Mouse (Mus musculus) erythroblast, adult 5-6 weeks (primary cell): ENCODE data around the gene Gstt1. TPM values are rescaled to one million over a fixed set of nuclear protein-coding genes. Genes with fewer than 3 reads are reported as not detected.
A peak's percentile ranks its signal among the peaks of the same experiment; 100 is the strongest.
"Not testable (repeated sequence)": the region's sequence is repeated elsewhere in the genome, so short reads cannot be mapped to it uniquely, and the experiment has no call there.

Experiments
- ATAC-seq: replicated peaks from 2 replicates; pipeline ENCODE4 v1.8.0; 2016; ENCODE audit warnings: moderate number of reproducible peaks, mild to moderate bottlenecking, moderate TSS enrichment, inconsistent platforms; ENCODE audit not compliant: poor library complexity, low FRiP score, severe bottlenecking
- total RNA-seq, 2 experiments: library from RNA; stranded (forward) in 1 of 2; stranded (reverse) in 1 of 2; fragments of 150-400 nt in 1 of 2; fragments of 200-764, 138-1000 nt in 1 of 2; gene quantifications; 2 replicates each; pipeline versions ENCODE4 v1.2.3 to v1.2.4; 2015 to 2017; ENCODE audit warnings: low replicate concordance in 2 of 2

Gstt1 gene
- total RNA-seq, 2 experiments from 2014 or later: 4.1 to 24.0 TPM

DNA sequence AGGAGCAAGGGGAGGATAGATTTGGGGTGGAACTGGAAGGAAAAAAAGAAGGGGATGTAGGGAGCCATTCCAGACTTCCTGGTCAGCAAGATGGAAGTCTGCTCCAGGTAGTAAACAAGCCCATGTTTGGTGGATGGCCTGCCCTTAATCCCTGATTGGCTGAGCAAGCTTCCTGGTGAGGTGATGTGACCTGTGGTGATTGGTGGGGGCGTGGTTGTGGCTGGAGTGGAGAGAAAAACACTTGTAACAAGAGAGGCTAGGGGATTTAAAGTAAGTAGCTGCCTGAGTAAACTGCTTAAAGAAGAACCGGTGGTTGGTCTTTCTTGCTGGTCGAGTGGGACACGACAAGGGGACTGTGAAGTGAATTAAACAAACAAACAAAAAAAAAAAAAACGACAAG is 30.6 kb downstream of the Gstt1 start:
- ATAC-seq: not testable (repeated sequence)

DNA sequence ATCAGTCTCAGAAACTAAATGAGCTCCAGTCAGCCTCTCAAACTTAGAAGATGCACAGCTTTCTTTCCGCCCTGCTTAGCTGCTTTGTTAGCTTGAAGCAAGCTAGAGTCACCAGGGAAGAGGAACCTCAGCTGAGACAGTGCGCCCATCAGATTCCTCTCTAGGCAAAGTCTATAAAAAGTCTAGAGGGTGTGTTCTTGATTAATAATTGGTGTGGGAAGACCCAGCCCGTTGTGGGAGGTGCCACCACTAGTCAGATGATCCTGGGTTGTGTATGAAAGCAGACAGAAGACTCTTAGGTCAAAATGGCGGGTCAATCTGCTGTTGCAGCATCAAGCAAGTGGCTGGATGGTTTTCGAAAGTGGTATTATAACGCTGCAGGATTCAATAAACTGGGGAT is 31.5 kb downstream of the Gstt1 start:
- ATAC-seq: no peak

DNA sequence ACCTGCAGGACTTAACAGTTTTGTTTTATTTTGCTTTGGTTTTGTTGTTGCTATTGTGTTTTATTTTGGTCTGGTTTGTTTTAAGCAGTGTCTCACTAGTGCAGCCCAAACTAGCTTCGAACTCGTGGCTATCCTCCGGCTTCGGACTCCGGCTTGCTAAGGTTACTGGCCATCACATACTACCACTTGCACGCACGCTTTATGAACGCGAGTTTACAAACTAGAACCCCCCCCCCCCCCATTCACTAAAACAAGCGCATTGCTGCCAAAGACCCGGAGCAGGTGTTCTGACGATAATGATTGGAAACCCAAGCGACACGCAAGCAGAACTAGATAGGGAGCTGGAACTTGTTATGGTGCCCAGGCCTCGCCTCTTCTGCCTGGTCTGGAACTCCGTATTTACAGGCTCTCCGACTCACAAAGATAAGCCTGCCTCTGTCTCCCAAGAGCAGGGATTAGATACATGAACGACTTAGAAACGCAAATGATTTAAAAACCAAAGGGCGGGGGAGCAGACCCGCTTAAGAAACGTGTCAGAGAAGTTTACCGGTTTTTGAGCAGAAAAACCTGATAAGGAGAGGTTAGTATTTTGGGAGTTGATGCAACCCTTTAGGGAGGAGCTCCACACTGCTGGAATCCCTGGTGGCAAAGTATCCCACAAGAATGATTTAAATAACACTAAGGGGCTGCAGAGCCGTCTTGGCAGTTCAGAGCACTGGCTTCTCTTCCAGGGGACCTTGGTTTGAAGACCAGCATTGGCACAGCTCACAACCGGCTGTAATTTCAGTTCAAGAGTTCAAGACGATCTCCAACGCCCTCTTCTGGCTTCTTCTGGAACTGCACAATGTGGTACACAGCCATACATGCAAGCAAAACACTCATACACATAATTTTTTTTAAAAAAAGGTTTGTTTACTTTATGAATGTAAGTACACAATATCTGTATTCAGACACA is 33.6 kb downstream of the Gstt1 start:
- ATAC-seq: peak; percentile 50

DNA sequence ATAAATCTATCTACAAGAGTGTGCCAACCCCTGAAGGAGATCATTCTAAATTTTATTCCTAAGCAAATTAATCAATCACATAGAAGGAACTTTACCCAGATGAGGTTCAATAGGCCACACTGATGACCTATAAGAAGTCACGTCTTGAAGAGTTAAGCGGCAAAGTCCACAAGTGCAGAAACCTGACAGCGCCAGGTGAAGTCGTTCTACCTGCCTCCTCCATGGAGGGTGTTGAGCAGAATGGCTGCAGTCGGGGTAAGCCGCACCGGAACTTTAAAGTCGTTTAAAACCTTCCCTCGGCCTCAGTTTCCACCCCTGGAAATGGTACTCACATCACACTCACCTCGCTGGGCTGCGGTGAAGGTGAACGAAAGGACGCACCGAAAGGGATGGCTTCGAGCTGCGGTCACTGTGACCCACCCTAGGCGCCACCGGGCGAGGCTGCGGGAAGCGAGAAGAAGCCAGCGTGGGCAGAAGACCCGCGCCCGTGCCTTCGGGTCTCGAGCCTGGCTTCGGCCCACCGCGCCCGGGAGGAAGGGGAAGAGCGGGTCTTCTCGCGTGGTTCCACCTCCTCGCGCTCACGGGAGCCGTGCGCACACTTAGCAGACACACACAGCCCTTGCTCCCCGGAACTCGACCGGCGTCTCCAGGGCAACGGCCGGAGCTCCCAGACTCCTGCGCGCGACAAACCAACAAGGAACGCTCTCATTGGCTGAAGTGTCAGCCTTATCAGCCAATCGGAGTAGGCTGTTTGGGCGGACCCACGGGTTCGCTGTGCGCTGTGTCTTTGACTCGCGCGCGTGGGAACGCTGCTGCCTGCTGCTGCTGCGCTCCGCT is 34.5 kb downstream of the Gstt1 start, which contains the start of gene Cabin1:
TSS of gene Cabin1 (minus strand) at position 660 of the 837 bp plus-strand sequence.
- ATAC-seq: peak; percentile 89

DNA sequence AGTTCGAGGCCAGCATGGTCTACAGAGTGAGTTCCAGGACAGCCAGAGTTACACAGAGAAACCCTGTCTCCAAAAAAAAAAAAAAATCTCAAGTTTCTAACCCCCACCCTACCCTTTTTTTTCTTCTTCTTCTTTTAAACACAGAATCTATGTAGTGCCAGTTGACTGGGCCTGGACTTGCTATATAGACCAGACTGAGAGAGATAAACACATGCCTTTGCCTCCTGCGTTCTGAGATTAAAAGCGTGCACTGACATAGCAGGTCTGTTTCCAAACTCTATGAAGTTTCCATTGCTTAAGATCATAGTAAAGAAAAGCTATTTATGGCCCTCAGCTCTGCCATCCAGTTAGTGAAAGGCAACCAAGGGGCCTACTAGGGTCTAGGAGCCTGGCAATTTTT is 36.0 kb downstream of the Gstt1 start:
- peak; percentile 70 for ATAC-seq

DNA sequence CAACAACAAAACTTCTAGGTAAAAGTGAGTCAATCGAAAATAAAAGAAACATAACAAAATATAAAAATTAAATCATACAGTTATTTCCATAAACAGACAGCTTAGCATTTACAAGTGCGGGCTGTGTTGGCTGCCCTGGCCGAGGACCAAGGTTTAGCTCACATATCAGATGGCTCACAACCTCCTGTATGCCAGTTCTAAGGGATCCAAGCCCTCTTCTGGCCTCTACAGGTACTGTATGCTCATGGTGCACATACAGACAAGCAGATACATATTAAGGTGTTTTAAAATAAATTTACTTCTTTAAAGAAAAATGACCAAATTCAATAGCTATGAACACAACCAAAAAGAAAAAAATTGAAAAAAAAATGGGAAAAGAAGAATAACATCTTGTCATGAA is 38.1 kb downstream of the Gstt1 start:
- no peak for ATAC-seq

DNA sequence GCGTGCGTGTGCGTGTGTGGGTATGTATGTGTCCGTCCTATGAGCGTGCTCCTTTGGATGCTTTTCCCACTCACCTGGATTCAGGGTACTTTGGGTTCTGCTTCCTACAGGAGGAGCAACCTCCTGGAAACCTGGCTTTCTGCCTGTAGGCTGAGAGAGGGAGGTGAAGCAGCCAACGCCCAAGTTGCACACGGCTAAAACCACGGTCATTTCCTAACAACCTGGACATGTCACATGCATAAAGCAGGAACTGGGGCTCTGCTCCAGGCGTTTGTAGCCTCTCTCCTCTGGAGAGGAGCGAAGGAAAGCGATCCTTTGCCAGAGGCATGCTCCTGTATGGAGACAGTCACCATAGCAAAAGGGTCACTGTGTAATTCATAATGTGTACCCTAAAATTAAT is 41.7 kb downstream of the Gstt1 start:
- no peak for ATAC-seq

DNA sequence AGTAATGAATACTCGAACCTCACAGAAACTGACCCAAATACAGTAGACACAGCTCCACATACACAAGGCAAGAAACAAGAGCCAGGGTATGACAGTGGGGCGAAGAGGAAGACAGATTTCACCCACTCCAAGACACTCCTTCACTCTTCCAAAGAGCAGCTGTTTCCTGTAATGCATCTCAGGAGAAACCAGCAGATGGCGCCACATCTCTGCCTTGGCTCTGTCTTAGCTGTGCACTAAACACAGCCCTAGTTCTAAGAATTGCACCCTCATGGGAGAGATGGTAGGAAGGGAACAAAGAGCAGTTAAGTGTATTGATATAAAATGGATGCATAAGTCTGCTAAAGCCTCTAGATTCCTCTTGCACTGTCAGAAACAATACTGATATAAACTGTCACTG is 54.4 kb downstream of the Gstt1 start:
- ATAC-seq: peak; percentile 67

DNA sequence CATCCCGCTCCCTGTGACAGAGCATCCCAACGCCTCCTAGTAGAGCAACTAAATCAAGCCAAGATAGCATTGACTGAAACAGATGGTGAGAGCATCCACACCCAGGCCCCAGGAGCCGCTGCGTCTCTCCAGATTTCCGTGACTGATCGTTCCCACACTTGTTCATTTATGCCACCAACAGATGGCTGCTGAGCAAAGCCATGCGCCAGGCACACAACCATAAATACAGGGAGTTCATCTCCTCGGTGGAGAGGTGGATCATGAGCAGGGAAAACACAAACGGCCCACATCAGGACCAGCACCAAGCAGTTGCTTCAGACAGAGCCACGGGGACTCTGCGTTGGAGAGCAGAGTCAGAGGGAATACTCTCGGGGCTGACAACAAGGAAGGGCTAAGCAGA is 55.0 kb downstream of the Gstt1 start:
- no peak for ATAC-seq

DNA sequence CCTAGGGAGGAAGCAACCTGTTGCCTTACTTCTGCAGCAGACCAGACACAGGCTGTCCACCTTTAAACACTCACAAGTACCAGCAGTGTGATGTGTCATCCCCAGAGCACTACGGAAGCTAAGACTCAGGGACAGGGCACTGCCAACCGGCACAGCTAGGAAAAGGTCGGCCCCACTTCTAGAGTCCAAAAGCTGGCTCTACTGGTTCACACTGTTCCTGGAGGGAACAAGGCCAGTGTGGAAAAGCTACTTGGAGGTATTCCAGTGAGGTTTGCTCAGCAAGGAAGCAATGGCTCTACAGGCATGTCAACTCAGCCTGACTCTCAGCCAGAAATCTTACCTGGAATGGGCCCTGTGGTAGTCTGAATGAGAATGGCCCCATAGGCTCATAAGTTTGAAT is 57.5 kb downstream of the Gstt1 start:
- ATAC-seq: no peak

Other genes with a start within 250 kb of the Gstt1 start
- gene Lrrc75b, start 238.3 kb downstream of the Gstt1 start, total RNA-seq (2015; ENCODE audit: low replicate concordance): not detected in 2 replicates
- gene Lrrc75b, start 238.3 kb downstream of the Gstt1 start, total RNA-seq (2017; ENCODE audit: low replicate concordance): not detected in 2 replicates
- gene Ggt1, start 237.0 kb downstream of the Gstt1 start, total RNA-seq (2015; ENCODE audit: low replicate concordance): 1.3 and 3.6 TPM in 2 replicates
- not detected in 2 replicates for gene Ggt1, start 237.0 kb downstream of the Gstt1 start, total RNA-seq (2017; ENCODE audit: low replicate concordance)
- 0.42 and 1.3 TPM in 2 replicates for gene Ggt5, start 209.2 kb downstream of the Gstt1 start, total RNA-seq (2015; ENCODE audit: low replicate concordance)
- gene Ggt5, start 209.2 kb downstream of the Gstt1 start, total RNA-seq (2017; ENCODE audit: low replicate concordance): 4.9 and 6.6 TPM in 2 replicates
- 1.7 and 5.2 TPM in 2 replicates for gene Susd2, start 154.6 kb downstream of the Gstt1 start, total RNA-seq (2015; ENCODE audit: low replicate concordance)
- 3.8 and 4.0 TPM in 2 replicates for gene Susd2, start 154.6 kb downstream of the Gstt1 start, total RNA-seq (2017; ENCODE audit: low replicate concordance)
- gene Cabin1, start 34.2 kb downstream of the Gstt1 start, total RNA-seq (2015; ENCODE audit: low replicate concordance): 133 and 187 TPM in 2 replicates
- 246 and 264 TPM in 2 replicates for gene Cabin1, start 34.2 kb downstream of the Gstt1 start, total RNA-seq (2017; ENCODE audit: low replicate concordance)
- 5.4 TPM in 1 of 2 replicates, not detected in the other for gene Ddt, start 25.2 kb downstream of the Gstt1 start, total RNA-seq (2015; ENCODE audit: low replicate concordance)
- gene Ddt, start 25.2 kb downstream of the Gstt1 start, total RNA-seq (2017; ENCODE audit: low replicate concordance): 4.6 and 5.0 TPM in 2 replicates
- gene Gm20441, start 17.6 kb downstream of the Gstt1 start, total RNA-seq (2015; ENCODE audit: low replicate concordance): not detected in 2 replicates
- not detected in 2 replicates for gene Gm20441, start 17.6 kb downstream of the Gstt1 start, total RNA-seq (2017; ENCODE audit: low replicate concordance)
- gene Gstt3, start 17.2 kb downstream of the Gstt1 start, total RNA-seq (2015; ENCODE audit: low replicate concordance): 0.42 TPM in 1 of 2 replicates, not detected in the other
- 0.51 TPM in 1 of 2 replicates, not detected in the other for gene Gstt3, start 17.2 kb downstream of the Gstt1 start, total RNA-seq (2017; ENCODE audit: low replicate concordance)
- gene Gstt4, start 24.0 kb upstream of the Gstt1 start, total RNA-seq (2015; ENCODE audit: low replicate concordance): not detected in 2 replicates
- 0.84 TPM in 1 of 2 replicates, not detected in the other for gene Gstt4, start 24.0 kb upstream of the Gstt1 start, total RNA-seq (2017; ENCODE audit: low replicate concordance)
- gene Gstt2, start 38.8 kb upstream of the Gstt1 start, total RNA-seq (2015; ENCODE audit: low replicate concordance): 7.9 and 8.8 TPM in 2 replicates
- gene Gstt2, start 38.8 kb upstream of the Gstt1 start, total RNA-seq (2017; ENCODE audit: low replicate concordance): 2.4 and 11.0 TPM in 2 replicates
- 47.2 and 79.7 TPM in 2 replicates for gene Mif, start 61.7 kb upstream of the Gstt1 start, total RNA-seq (2015; ENCODE audit: low replicate concordance)
- 48.1 and 65.8 TPM in 2 replicates for gene Mif, start 61.7 kb upstream of the Gstt1 start, total RNA-seq (2017; ENCODE audit: low replicate concordance)
- 1.7 TPM in 1 of 2 replicates, not detected in the other for gene Derl3, start 94.8 kb upstream of the Gstt1 start, total RNA-seq (2015; ENCODE audit: low replicate concordance)
- gene Derl3, start 94.8 kb upstream of the Gstt1 start, total RNA-seq (2017; ENCODE audit: low replicate concordance): not detected in 2 replicates
- 9.4 and 16.9 TPM in 2 replicates for gene Smarcb1, start 123.0 kb upstream of the Gstt1 start, total RNA-seq (2015; ENCODE audit: low replicate concordance)
- 15.7 and 16.7 TPM in 2 replicates for gene Smarcb1, start 123.0 kb upstream of the Gstt1 start, total RNA-seq (2017; ENCODE audit: low replicate concordance)
- 33.2 and 46.5 TPM in 2 replicates for gene Chchd10, start 134.5 kb upstream of the Gstt1 start, total RNA-seq (2015; ENCODE audit: low replicate concordance)
- 27.2 and 33.2 TPM in 2 replicates for gene Chchd10, start 134.5 kb upstream of the Gstt1 start, total RNA-seq (2017; ENCODE audit: low replicate concordance)
- gene Mmp11, start 137.9 kb upstream of the Gstt1 start, total RNA-seq (2015; ENCODE audit: low replicate concordance): not detected in 2 replicates
- 1.1 TPM in 1 of 2 replicates, not detected in the other for gene Mmp11, start 137.9 kb upstream of the Gstt1 start, total RNA-seq (2017; ENCODE audit: low replicate concordance)
- 91.3 and 110 TPM in 2 replicates for gene Gm867, start 142.1 kb upstream of the Gstt1 start, total RNA-seq (2015; ENCODE audit: low replicate concordance)
- gene Gm867, start 142.1 kb upstream of the Gstt1 start, total RNA-seq (2017; ENCODE audit: low replicate concordance): 27.6 and 34.8 TPM in 2 replicates
- gene Vpreb3, start 144.5 kb upstream of the Gstt1 start, total RNA-seq (2015; ENCODE audit: low replicate concordance): not detected in 2 replicates
- gene Vpreb3, start 144.5 kb upstream of the Gstt1 start, total RNA-seq (2017; ENCODE audit: low replicate concordance): not detected in 2 replicates
- not detected in 2 replicates for gene Gm5134, start 155.9 kb upstream of the Gstt1 start, total RNA-seq (2015; ENCODE audit: low replicate concordance)
- 1.3 TPM in 1 of 2 replicates, not detected in the other for gene Gm5134, start 155.9 kb upstream of the Gstt1 start, total RNA-seq (2017; ENCODE audit: low replicate concordance)
- gene Zfp280b, start 234.1 kb upstream of the Gstt1 start, total RNA-seq (2015; ENCODE audit: low replicate concordance): 0.63 and 2.7 TPM in 2 replicates
- 1.8 and 2.2 TPM in 2 replicates for gene Zfp280b, start 234.1 kb upstream of the Gstt1 start, total RNA-seq (2017; ENCODE audit: low replicate concordance)